Mouse (Mus musculus) hematopoietic stem cell, adult 5-6 weeks (primary cell): Measurements from ENCODE around the gene Ascc1. TPM values are rescaled to one million over a fixed set of nuclear protein-coding genes. Genes with fewer than 3 reads are reported as not detected.
"Not testable (repeated sequence)": the region's sequence is repeated elsewhere in the genome, so short reads cannot be mapped to it uniquely, and the experiment has no call there.

ENCODE experiments used
- ATAC-seq, 2 experiments: fragments of 125-278 bp in 1 of 2; replicated peaks in 1 of 2; 2 replicates each; pipeline ENCODE4 v1.8.0; 2016 to 2017; ENCODE audit warnings: inconsistent platforms in 2 of 2, mild to moderate bottlenecking in 2 of 2, moderate number of reproducible peaks in 2 of 2, low read depth in 1 of 2, moderate TSS enrichment in 1 of 2; ENCODE audit not compliant: low FRiP score in 2 of 2, poor library complexity in 2 of 2, severe bottlenecking in 2 of 2, insufficient read depth in 1 of 2, low TSS enrichment in 1 of 2
- total RNA-seq: library from RNA; stranded (forward); fragments of 172-1452, 232-1000 nt; gene quantifications from 2 replicates; pipeline ENCODE4 v1.2.3, GENCODE M21; 2017

The Ascc1 gene
- total RNA-seq, 1 experiment from 2014 or later, result 50.8 TPM

GRCm38 (mm10) chr10:59997591-59997990 is 5.0 kb upstream of the Ascc1 start:
- 0 out of 4 replicates have a peak, but pooled peaks of 1 of the 2 experiments have one; percentile 31 for ATAC-seq

GRCm38 (mm10) chr10:59999057-59999456 is 3.5 kb upstream of the Ascc1 start:
- ATAC-seq, result no peak

- ATAC-seq, result not testable (repeated sequence)
Observed at GRCm38 (mm10) chr10:60001663-60002062, 942 bp upstream of the Ascc1 start.

GRCm38 (mm10) chr10:60002203-60002602 is 402 bp upstream of the Ascc1 start:
- 0 out of 4 replicates have a peak, but pooled peaks of 1 of the 2 experiments have one; percentile 12 for ATAC-seq

- peak; percentile 3 to 14; a peak in 3 of 4 replicates for ATAC-seq
Observed at GRCm38 (mm10) chr10:60003213-60003752, 678 bp downstream of the Ascc1 start.

- no peak for ATAC-seq
Observed at GRCm38 (mm10) chr10:60003847-60004246, 1.2 kb downstream of the Ascc1 start.

GRCm38 (mm10) chr10:60005264-60005663 is 2.7 kb downstream of the Ascc1 start:
- ATAC-seq, result no peak

GRCm38 (mm10) chr10:60009115-60009514 is 6.5 kb downstream of the Ascc1 start:
- ATAC-seq, result peak; percentile 48 to 64; a peak in 2 of 4 replicates

- no peak for ATAC-seq
Observed at GRCm38 (mm10) chr10:60016223-60016622, 13.6 kb downstream of the Ascc1 start.

GRCm38 (mm10) chr10:60019299-60019698 is 16.7 kb downstream of the Ascc1 start:
- ATAC-seq, result no peak

- ATAC-seq, result no peak
Observed at GRCm38 (mm10) chr10:60023751-60024150, 21.1 kb downstream of the Ascc1 start.

GRCm38 (mm10) chr10:60026759-60027395 is 24.3 kb downstream of the Ascc1 start:
- ATAC-seq, result no peak

GRCm38 (mm10) chr10:60027619-60028084 is 25.0 kb downstream of the Ascc1 start:
- ATAC-seq, result no peak

- 0 out of 4 replicates have a peak, but pooled peaks of 1 of the 2 experiments have one; percentile 7 for ATAC-seq
Observed at GRCm38 (mm10) chr10:60028181-60028580, 25.6 kb downstream of the Ascc1 start.

GRCm38 (mm10) chr10:60028979-60029378 is 26.4 kb downstream of the Ascc1 start:
- no peak for ATAC-seq

- no peak for ATAC-seq
Observed at GRCm38 (mm10) chr10:60029387-60029786, 26.8 kb downstream of the Ascc1 start.

- no peak for ATAC-seq
Observed at GRCm38 (mm10) chr10:60031562-60031961, 29.0 kb downstream of the Ascc1 start.

- ATAC-seq, result no peak
Observed at GRCm38 (mm10) chr10:60031985-60032384, 29.4 kb downstream of the Ascc1 start.

GRCm38 (mm10) chr10:60032622-60033021 is 30.0 kb downstream of the Ascc1 start:
- no peak for ATAC-seq
